Mouse (Mus musculus) CH12.LX (cell line): ENCODE measurements around the gene Rem2. TPM values are rescaled to one million over a fixed set of nuclear protein-coding genes. Genes with fewer than 3 reads are reported as not detected.

ENCODE experiments used
- DNase-seq: peaks from one replicate; pipeline ENCODE4 v3.0.0-alpha.2; 2013; ENCODE audit errors: extremely low read depth
- H3K27ac ChIP-seq: 2 replicates; pipeline ENCODE4 v1.5.1; 2012; ENCODE audit warnings: low read depth, mild to moderate bottlenecking, control low read depth, moderate library complexity; ENCODE audit not compliant: insufficient read depth
- H3K27me3 ChIP-seq: replicated peaks from 2 replicates; pipeline ENCODE3; 2012; ENCODE audit warnings: inconsistent platforms
- H3K36me3 ChIP-seq, 2 experiments: replicated peaks in 1 of 2; 2 replicates each; pipeline versions ENCODE3 to v1.6.1; 2012; ENCODE audit warnings: inconsistent platforms in 1 of 2, low read length in 1 of 2, mild to moderate bottlenecking in 1 of 2, mixed read lengths in 1 of 2, moderate library complexity in 1 of 2; ENCODE audit not compliant: control insufficient read depth in 1 of 2, insufficient read depth in 1 of 2
- H3K4me1 ChIP-seq, 2 experiments: 2 replicates each; pipeline ENCODE4 v1.6.1; 2012; ENCODE audit warnings: inconsistent platforms in 1 of 2, moderate library complexity in 1 of 2; ENCODE audit not compliant: insufficient read depth in 2 of 2, control insufficient read depth in 1 of 2
- H3K4me2 ChIP-seq: 2 replicates; pipeline ENCODE4 v1.6.1; 2012; ENCODE audit warnings: low read depth, mild to moderate bottlenecking, control low read depth; ENCODE audit not compliant: poor library complexity, insufficient read depth, severe bottlenecking
- H3K4me3 ChIP-seq, 3 experiments: fragments of 150-350 bp in 1 of 3; sonication (generic) in 1 of 3; replicated peaks in 1 of 3; 2 replicates each; pipeline versions ENCODE3 to v1.5.1; 2011 to 2012; ENCODE audit warnings: low read depth in 2 of 3, low read length in 2 of 3, mild to moderate bottlenecking in 2 of 3, moderate library complexity in 2 of 3, control low read depth in 1 of 3, improper control_type of control experiment in 1 of 3, inconsistent platforms in 1 of 3, mixed read lengths in 1 of 3; ENCODE audit not compliant: poor library complexity in 1 of 3
- H3K79me2 ChIP-seq: replicated peaks from 2 replicates; pipeline ENCODE4 v1.6.1; 2012; ENCODE audit warnings: mild to moderate bottlenecking, moderate library complexity; ENCODE audit not compliant: control insufficient read depth, poor library complexity, insufficient read depth, severe bottlenecking; ENCODE audit errors: extremely low read depth
- H3K9ac ChIP-seq: 2 replicates; pipeline ENCODE4 v1.6.1; 2012; ENCODE audit warnings: low read depth, mild to moderate bottlenecking, control low read depth, moderate library complexity; ENCODE audit not compliant: insufficient read depth
- H3K9me3 ChIP-seq: replicated peaks from 2 replicates; pipeline ENCODE3; 2012; ENCODE audit warnings: low read length, inconsistent platforms, mixed read lengths
- CHD1 ChIP-seq: IDR thresholded peaks from 2 replicates; pipeline ENCODE4 v1.6.1; 2012; ENCODE audit warnings: low read depth, low read length, improper control_type of control experiment, inconsistent platforms
- CTCF ChIP-seq, 2 experiments: IDR thresholded peaks in 1 of 2; conservative IDR thresholded peaks in 1 of 2; 2 replicates each; pipeline ENCODE4 v1.5.1; 2011 to 2012; ENCODE audit warnings: low read depth in 2 of 2, low read length in 2 of 2, improper control_type of control experiment in 1 of 2, inconsistent platforms in 1 of 2, mild to moderate bottlenecking in 1 of 2, moderate library complexity in 1 of 2
- EP300 ChIP-seq: IDR thresholded peaks from 2 replicates; pipeline ENCODE4 v1.6.1; 2011; ENCODE audit warnings: low read length, improper control_type of control experiment
- GABPA ChIP-seq: IDR thresholded peaks from 2 replicates; pipeline ENCODE4 v1.6.1; 2012; ENCODE audit warnings: low read depth, low read length, improper control_type of control experiment, inconsistent platforms; ENCODE audit not compliant: insufficient replicate concordance
- HCFC1 ChIP-seq: IDR thresholded peaks from 2 replicates; pipeline ENCODE4 v1.6.1; 2012; ENCODE audit warnings: low read depth, mild to moderate bottlenecking, inconsistent platforms, low read length, improper control_type of control experiment
- JUND ChIP-seq: conservative IDR thresholded peaks from 2 replicates; pipeline ENCODE4 v1.6.1; 2011; ENCODE audit warnings: low read depth, low read length, improper control_type of control experiment
- KAT2A ChIP-seq: IDR thresholded peaks from 2 replicates; pipeline ENCODE4 v1.6.1; 2012; ENCODE audit warnings: low read length, improper control_type of control experiment, inconsistent platforms; ENCODE audit not compliant: insufficient replicate concordance
- MAFK ChIP-seq: IDR thresholded peaks from 2 replicates; pipeline ENCODE4 v1.6.1; 2011; ENCODE audit warnings: low read length, improper control_type of control experiment; ENCODE audit not compliant: insufficient replicate concordance
- MAX ChIP-seq: IDR thresholded peaks from 2 replicates; pipeline ENCODE4 v1.6.1; 2011; ENCODE audit warnings: low read length, improper control_type of control experiment
- MEF2A ChIP-seq: IDR thresholded peaks from 2 replicates; pipeline ENCODE4 v1.6.1; 2014; ENCODE audit warnings: low read depth, mild to moderate bottlenecking, inconsistent platforms, low read length, improper control_type of control experiment, borderline replicate concordance
- MXI1 ChIP-seq: IDR thresholded peaks from 2 replicates; pipeline ENCODE4 v1.6.1; 2011; ENCODE audit warnings: mild to moderate bottlenecking, low read depth, low read length, improper control_type of control experiment
- MYC ChIP-seq: IDR thresholded peaks from 2 replicates; pipeline ENCODE4 v1.6.1; 2011; ENCODE audit warnings: low read depth, mild to moderate bottlenecking, improper control_type of control experiment, low read length
- NELFE ChIP-seq: IDR thresholded peaks from 2 replicates; pipeline ENCODE4 v1.6.1; 2011; ENCODE audit warnings: low read depth, low read length, improper control_type of control experiment
- NRF1 ChIP-seq: IDR thresholded peaks from 2 replicates; pipeline ENCODE4 v1.6.1; 2014; ENCODE audit warnings: low read depth, mild to moderate bottlenecking, inconsistent platforms, low read length, improper control_type of control experiment, moderate library complexity
- RAD21 ChIP-seq: IDR thresholded peaks from 2 replicates; pipeline ENCODE4 v1.6.1; 2011; ENCODE audit warnings: low read depth, mild to moderate bottlenecking, low read length, improper control_type of control experiment, moderate library complexity
- SIN3A ChIP-seq: IDR thresholded peaks from 2 replicates; pipeline ENCODE4 v1.6.1; 2012; ENCODE audit warnings: low read length, improper control_type of control experiment, inconsistent platforms
- TBP ChIP-seq: conservative IDR thresholded peaks from 2 replicates; pipeline ENCODE4 v1.6.1; 2011; ENCODE audit warnings: low read depth, low read length, improper control_type of control experiment
- USF2 ChIP-seq: conservative IDR thresholded peaks from 2 replicates; pipeline ENCODE4 v1.6.1; 2011; ENCODE audit warnings: low read depth, low read length, improper control_type of control experiment
- ZMIZ1 ChIP-seq: IDR thresholded peaks from 2 replicates; pipeline ENCODE4 v1.6.1; 2012; ENCODE audit warnings: low read depth, mild to moderate bottlenecking, inconsistent platforms, low read length, improper control_type of control experiment
- ZNF384 ChIP-seq: IDR thresholded peaks from 2 replicates; pipeline ENCODE4 v1.6.1; 2012; ENCODE audit warnings: low read depth, low read length, improper control_type of control experiment, inconsistent platforms
- dilution Hi-C: fragments of 300-500 bp; cut with MboI; formaldehyde crosslinking; loops from 2 replicates; pipeline ENCODE4 v1.14.3; 2020; ENCODE audit warnings: low sequenced_read_pairs; ENCODE audit not compliant: extremely low pct_unique_long_range_greater_than_20kb, extremely low pct_ligation_motif_present
- in situ Hi-C: fragments of 300-500 bp; cut with MboI; formaldehyde crosslinking; loops from 3 replicates; pipeline ENCODE4 v1.14.3; 2019; ENCODE audit warnings: low sequenced_read_pairs, low pct_ligation_motif_present, low pct_unique_long_range_greater_than_20kb, mixed read lengths
- polyA plus RNA-seq: library from polyadenylated mRNA; unstranded; fragments of >175 nt; gene quantifications from 2 replicates; pipeline ENCODE4 v1.2.1, GENCODE M21; 2012; ENCODE audit warnings: low read depth; ENCODE audit not compliant: insufficient read length
- total RNA-seq, 2 experiments: library from RNA; depleted of rRNA; stranded (reverse); fragments of 300-350 nt in 1 of 2; fragments of >200 nt in 1 of 2; gene quantifications; 2 replicates each; pipeline ENCODE4 v1.2.3; 2012 to 2014

Rem2 gene
- total and polyA plus RNA-seq, 3 experiments, result 0.08 TPM; not detected in 2

DNA sequence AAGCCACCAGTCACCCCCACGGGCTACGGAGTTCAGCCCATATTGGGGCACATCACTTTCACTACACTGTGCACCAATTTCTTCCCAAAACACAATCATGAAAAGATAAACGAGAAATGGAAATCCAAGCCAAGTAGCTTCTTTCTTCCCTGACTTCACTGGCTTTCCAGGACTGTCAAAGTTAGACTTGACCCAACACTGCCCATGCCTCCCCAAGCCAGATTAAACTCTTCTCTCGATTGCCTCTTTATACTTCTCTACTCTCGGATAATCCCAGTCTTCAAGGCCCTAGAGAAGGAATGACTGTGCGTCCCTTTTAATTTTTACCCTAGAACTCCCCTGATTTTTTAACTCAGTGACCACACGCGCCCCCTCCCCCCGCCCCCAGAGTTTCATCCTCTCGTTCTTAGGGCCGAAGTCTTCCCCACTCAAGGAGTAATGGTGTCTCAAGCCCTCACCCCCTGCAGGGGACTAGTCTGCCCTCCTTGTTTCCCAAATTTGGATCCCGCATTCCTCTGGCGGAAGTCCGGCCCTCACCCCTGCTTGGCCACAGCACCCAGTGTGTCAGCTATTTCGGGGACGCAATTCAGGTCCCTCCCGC lies 40.9 kb downstream of the Rem2 start:
- Histone ChIP-seq H3K27me3 (no peaks in the 10 kb centered on the region), H3K27ac (peak overlapping the region; percentile 9; the same call in 1 of the 2 replicates), H3K4me1 (peaks cover 7 to 21% of the 10 kb centered on the region in 2 experiments), H3K36me3 (peaks cover 30 to 41% of the 10 kb centered on the region in 2 experiments), H3K9ac (peak overlapping the region; percentile 76), H3K4me2 (peak overlapping the region; percentile 97), H3K4me3 (peak overlapping the region; percentile 86 to 96 (median 90)), H3K79me2 (peaks cover 14% of the 10 kb centered on the region), H3K9me3 (peaks cover 8% of the 10 kb centered on the region)
- DNase-seq, result no peak
- dilution Hi-C loops (no loop called here), in situ Hi-C loops (loop anchor here (10.0 kb wide), 1 partner anchor 52 kb away; the partner anchor contains the start of gene Lrp10)
- TF ChIP-seq MXI1 (no peak), TBP (no peak), MAFK (no peak), GABPA (no peak), HCFC1 (no peak), NELFE (0 out of 2 replicates have a peak, but pooled peaks have one; percentile 93), ZMIZ1 (peak; percentile 84; the same call in 1 of the 2 replicates), MYC (peak; percentile 93), NRF1 (no peak), KAT2A (no peak), CHD1 (no peak), SIN3A (peak; percentile 75; the same call in 1 of the 2 replicates), MAX (peak; percentile 86), RAD21 (no peak), ZNF384 (no peak)

DNA sequence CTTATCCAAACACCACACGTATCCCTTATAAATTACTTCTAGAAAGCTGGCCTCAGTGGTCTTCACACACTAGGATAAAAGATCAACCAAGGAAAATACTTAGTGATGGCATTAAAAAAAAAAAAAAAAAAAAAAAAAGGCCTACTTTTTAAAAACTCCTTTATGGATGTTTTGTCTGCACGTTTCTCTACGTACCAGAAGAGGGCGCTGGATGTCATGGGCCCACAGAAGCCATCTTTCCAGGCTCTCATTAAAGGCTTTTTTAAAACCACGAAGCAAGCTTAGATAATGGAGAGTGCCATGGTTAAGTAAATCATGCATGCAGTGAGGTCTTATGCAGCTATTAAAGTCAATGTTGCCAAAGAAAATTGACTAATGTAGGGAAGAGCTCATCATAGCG lies 47.7 kb downstream of the Rem2 start:
- TF ChIP-seq USF2, result no peak
- TF ChIP-seq CTCF (conservative IDR thresholded peaks at IDR 0.05 in 1 of 2, IDR thresholded peaks at IDR 0.05 in 1 of 2; ENCODE audit: low read depth in 2 of 2, low read length in 2 of 2), result peak in 1 of 2 experiments; percentile 56; a peak in 2 of 4 replicates
- TF ChIP-seq MEF2A, result no peak
- TF ChIP-seq MXI1, result no peak
- TF ChIP-seq ZNF384, result peak; percentile 88
- no peak for TF ChIP-seq MYC
- TF ChIP-seq JUND, result no peak
- TF ChIP-seq RAD21, result peak; percentile 0
- no peak for TF ChIP-seq EP300
- Histone ChIP-seq H3K36me3 (no peaks in the 10 kb centered on the region), H3K27ac (no peak overlapping the region), H3K4me1 (peaks cover 2 to 8% of the 10 kb centered on the region in 2 experiments; a peak in 3 of 4 replicates), H3K4me3 (no peak overlapping the region), H3K4me2 (no peak overlapping the region), H3K27me3 (no peaks in the 10 kb centered on the region), H3K79me2 (no peaks in the 10 kb centered on the region), H3K9me3 (no peaks in the 10 kb centered on the region), H3K9ac (no peak overlapping the region)
- in situ Hi-C loops (no loop called here), dilution Hi-C loops (no loop called here)
- DNase-seq, result peak; percentile 23
